Mouse (Mus musculus): Measurements from ENCODE around the gene Lrfn5. TPM values are rescaled to one million over a fixed set of nuclear protein-coding genes. Genes with fewer than 3 reads are reported as not detected.

Lrfn5 gene
- polyA plus RNA-seq (2017; shearing (Covaris generic)) = not detected

GRCm38 (mm10) chr12:61522829-61523370, at the start of gene Lrfn5:
Lrfn5 (plus strand) TSS chr12:61523150.

All from CD4-positive, CD25-positive, alpha-beta regulatory T cell, adult 9 weeks (primary cell).